Mouse (Mus musculus) Patski (cell line): Measurements from ENCODE around the gene Atp1a4. TPM values are rescaled to one million over a fixed set of nuclear protein-coding genes. Genes with fewer than 3 reads are reported as not detected.

Experiments
- ATAC-seq: fragments of 100-300 bp; one replicate; pipeline ENCODE4 v1.8.0; 2021
- CTCF ChIA-PET: fragments of 350-600 bp; sonication (Branson Sonifier 250); formaldehyde crosslinking; loops from one replicate; lab custom pipeline; 2022; ENCODE audit warnings: inconsistent platforms; lab: Charles Lee
- POLR2A ChIA-PET: fragments of 350-600 bp; sonication (Branson Sonifier 250); formaldehyde crosslinking; loops from one replicate; lab custom pipeline; 2022; ENCODE audit warnings: antibody characterized with exemption, inconsistent platforms; lab: Charles Lee
- DNase-seq: peaks from one replicate; pipeline ENCODE4 v3.0.0-alpha.2; 2011; ENCODE audit warnings: low read depth, low spot score
- H3K27me3 ChIP-seq: fragments of 371-371 bp; one replicate; pipeline ENCODE4 v1.5.1; 2021
- CTCF ChIP-seq: fragments of 100-300 bp; IDR thresholded peaks from one replicate; pipeline ENCODE4 v1.5.1; 2021
- in situ Hi-C: fragments of 300-500 bp; cut with MboI; formaldehyde crosslinking; loops from 3 replicates; pipeline ENCODE4 v1.11.1; 2018; ENCODE audit warnings: low pct_unique_long_range_greater_than_20kb, mixed read lengths
- polyA plus RNA-seq: library from polyadenylated mRNA; unstranded; gene quantifications from one replicate; pipeline ENCODE4 v1.2.3, GENCODE M21; 2021

Atp1a4 gene
- polyA plus RNA-seq, 1 experiment from 2014 or later, result 0.06 TPM

GRCm38 (mm10) chr1:172201967-172202880 lies 56.0 kb downstream of the Atp1a4 start:
- in situ Hi-C loops, result no loop called here
- ATAC-seq, result no peak
- H3K27me3 ChIP-seq, result no peaks in the 10 kb centered on the region
- CTCF ChIA-PET, result interaction anchor here (1.5 kb wide), 1 partner anchor 45 kb away, joined by 4 read pairs; no protein-coding TSS in a partner anchor
- POLR2A ChIA-PET, result interaction anchor here (0.5 to 2.9 kb wide), 7 partner anchors 8 to 109 kb away, joined by 3 to 19 read pairs (median 4); no protein-coding TSS in a partner anchor
- no peak for DNase-seq
- no peak for TF ChIP-seq CTCF

- in situ Hi-C loops, result no loop called here
- DNase-seq (no peak), ATAC-seq (no peak)
- ChIA-PET CTCF (interaction anchor here (1.4 kb wide), 1 partner anchor 108 kb away, joined by 4 read pairs; no protein-coding TSS in a partner anchor), POLR2A (interaction anchor here (0.7 to 0.9 kb wide), 2 partner anchors 9 to 17 kb away, joined by 3 read pairs; no protein-coding TSS in a partner anchor)
- no peaks in the 10 kb centered on the region for H3K27me3 ChIP-seq
- TF ChIP-seq CTCF, result no peak
Measured at GRCm38 (mm10) chr1:172200871-172201447, 57.3 kb downstream of the Atp1a4 start.

GRCm38 (mm10) chr1:172200161-172200560 lies 58.1 kb downstream of the Atp1a4 start:
- in situ Hi-C loops, result no loop called here
- TF ChIP-seq CTCF, result no peak
- ChIA-PET POLR2A (interaction anchor here (0.7 kb wide), 1 partner anchor 17 kb away, joined by 3 read pairs; no protein-coding TSS in a partner anchor), CTCF (interaction anchor here (1.4 kb wide), 1 partner anchor 109 kb away, joined by 4 read pairs; no protein-coding TSS in a partner anchor)
- H3K27me3 ChIP-seq, result no peaks in the 10 kb centered on the region
- DNase-seq (no peak), ATAC-seq (no peak)

- no peak for DNase-seq
- ATAC-seq, result no peak
- ChIA-PET CTCF (no interaction called here), POLR2A (no interaction called here)
- in situ Hi-C loops, result no loop called here
- H3K27me3 ChIP-seq, result no peaks in the 10 kb centered on the region
- no peak for TF ChIP-seq CTCF
Measured at GRCm38 (mm10) chr1:172198996-172199395, 59.2 kb downstream of the Atp1a4 start.

GRCm38 (mm10) chr1:172198316-172198715 lies 59.9 kb downstream of the Atp1a4 start:
- H3K27me3 ChIP-seq, result no peaks in the 10 kb centered on the region
- in situ Hi-C loops, result no loop called here
- TF ChIP-seq CTCF, result no peak
- no peak for DNase-seq
- ChIA-PET CTCF (no interaction called here), POLR2A (interaction anchor here (0.7 kb wide), 1 partner anchor 61 kb away, joined by 3 read pairs; no protein-coding TSS in a partner anchor)
- ATAC-seq, result no peak

- POLR2A ChIA-PET, result interaction anchor here (0.7 kb wide), 1 partner anchor 60 kb away, joined by 3 read pairs; no protein-coding TSS in a partner anchor
- ATAC-seq, result no peak
- no peak for TF ChIP-seq CTCF
- in situ Hi-C loops, result no loop called here
- DNase-seq, result no peak
- CTCF ChIA-PET, result no interaction called here
- H3K27me3 ChIP-seq, result no peaks in the 10 kb centered on the region
Measured at GRCm38 (mm10) chr1:172197851-172198250, 60.4 kb downstream of the Atp1a4 start.

GRCm38 (mm10) chr1:172197146-172197545 lies 61.1 kb downstream of the Atp1a4 start:
- TF ChIP-seq CTCF, result no peak
- POLR2A ChIA-PET, result interaction anchor here (0.5 to 1.7 kb wide), 3 partner anchors 35 to 183 kb away, joined by 3 to 4 read pairs (median 4); no protein-coding TSS in a partner anchor
- CTCF ChIA-PET, result interaction anchor here (0.8 kb wide), 1 partner anchor 14 kb away, joined by 3 read pairs; no protein-coding TSS in a partner anchor
- no peak for ATAC-seq
- DNase-seq, result no peak
- H3K27me3 ChIP-seq, result no peaks in the 10 kb centered on the region
- in situ Hi-C loops, result no loop called here

GRCm38 (mm10) chr1:172194435-172194834 lies 63.8 kb downstream of the Atp1a4 start:
- ATAC-seq (no peak), DNase-seq (no peak)
- TF ChIP-seq CTCF, result no peak
- ChIA-PET POLR2A (interaction anchor here (0.6 to 1.3 kb wide), 2 partner anchors 9 to 12 kb away, joined by 4 to 5 read pairs; no protein-coding TSS in a partner anchor), CTCF (interaction anchor here (1.0 to 1.4 kb wide), 2 partner anchors 50 to 53 kb away, joined by 3 read pairs; no protein-coding TSS in a partner anchor)
- H3K27me3 ChIP-seq, result no peaks in the 10 kb centered on the region
- in situ Hi-C loops, result no loop called here

GRCm38 (mm10) chr1:172192217-172192616 lies 66.0 kb downstream of the Atp1a4 start:
- in situ Hi-C loops, result no loop called here
- ChIA-PET POLR2A (interaction anchor here (0.7 kb wide), 1 partner anchor 9 kb away, joined by 3 read pairs; no protein-coding TSS in a partner anchor), CTCF (interaction anchor here (0.9 to 2.1 kb wide), 3 partner anchors 21 to 118 kb away, joined by 3 to 4 read pairs (median 3); no protein-coding TSS in a partner anchor)
- ATAC-seq (no peak), DNase-seq (no peak)
- H3K27me3 ChIP-seq, result no peaks in the 10 kb centered on the region
- no peak for TF ChIP-seq CTCF

GRCm38 (mm10) chr1:172191578-172191977 lies 66.6 kb downstream of the Atp1a4 start:
- POLR2A ChIA-PET, result interaction anchor here (0.7 kb wide), 2 partner anchors 10 to 13 kb away, joined by 3 read pairs; no protein-coding TSS in a partner anchor
- in situ Hi-C loops, result no loop called here
- CTCF ChIA-PET, result interaction anchor here (0.9 to 1.3 kb wide), 2 partner anchors 20 to 119 kb away, joined by 3 read pairs; no protein-coding TSS in a partner anchor
- DNase-seq (no peak), ATAC-seq (no peak)
- no peaks in the 10 kb centered on the region for H3K27me3 ChIP-seq
- TF ChIP-seq CTCF, result no peak
